Mouse (Mus musculus) limb, embryonic 14.5 days (tissue): ENCODE data around the gene Kif22. TPM values are rescaled to one million over a fixed set of nuclear protein-coding genes. Genes with fewer than 3 reads are reported as not detected.

ENCODE experiments used
- ATAC-seq: fragments of 200-750 bp; cut with Nextera tagmentation; 2 replicates; pipeline ENCODE4 v1.8.0; 2017; ENCODE audit warnings: low read depth, moderate number of reproducible peaks, moderate TSS enrichment; ENCODE audit not compliant: low FRiP score
- DNase-seq: peaks from one replicate; pipeline ENCODE4 v3.0.0-alpha.2; 2015; ENCODE audit warnings: low spot score
- H3K27ac ChIP-seq: fragments of 300-500 bp; sonication (generic); replicated peaks from 2 replicates; pipeline ENCODE4 v1.5.1; 2014; ENCODE audit warnings: low read depth, mild to moderate bottlenecking, low read length, moderate library complexity, mixed read lengths
- H3K27me3 ChIP-seq: fragments of 300-500 bp; sonication (generic); 2 replicates; pipeline ENCODE4 v1.6.1; 2014; ENCODE audit warnings: low read length, mixed read lengths; ENCODE audit not compliant: control insufficient read depth, insufficient read depth
- H3K36me3 ChIP-seq: fragments of 300-500 bp; sonication (generic); 2 replicates; pipeline ENCODE4 v1.6.1; 2014; ENCODE audit warnings: mild to moderate bottlenecking, low read length, moderate library complexity, mixed read lengths; ENCODE audit not compliant: control insufficient read depth, insufficient read depth
- H3K4me1 ChIP-seq: fragments of 300-500 bp; sonication (generic); 2 replicates; pipeline ENCODE4 v1.6.1; 2014; ENCODE audit warnings: antibody characterized with exemption, low read length, mixed read lengths; ENCODE audit not compliant: control insufficient read depth, insufficient read depth
- H3K4me2 ChIP-seq: fragments of 300-500 bp; sonication (generic); replicated peaks from 2 replicates; pipeline ENCODE4 v1.6.1; 2014; ENCODE audit warnings: low read depth, mild to moderate bottlenecking, low read length, moderate library complexity; ENCODE audit not compliant: severe bottlenecking
- H3K4me3 ChIP-seq: fragments of 300-500 bp; sonication (generic); replicated peaks from 2 replicates; pipeline ENCODE4 v1.5.1; 2014; ENCODE audit warnings: low read length
- H3K9ac ChIP-seq: fragments of 300-500 bp; sonication (generic); 2 replicates; pipeline ENCODE4 v1.6.1; 2014; ENCODE audit warnings: mild to moderate bottlenecking, low read depth, low read length, moderate library complexity; ENCODE audit not compliant: severe bottlenecking
- H3K9me3 ChIP-seq: fragments of 300-500 bp; sonication (generic); 2 replicates; pipeline ENCODE4 v1.6.1; 2016; ENCODE audit warnings: low read length; ENCODE audit not compliant: control insufficient read depth
- POLR2A ChIP-seq: fragments of 200-500 bp; IDR thresholded peaks from 2 replicates; pipeline ENCODE4 v1.8.0; 2012; ENCODE audit warnings: inconsistent platforms, mild to moderate bottlenecking, moderate library complexity, borderline replicate concordance; ENCODE audit not compliant: insufficient read depth, insufficient read length; ENCODE audit errors: extremely low read depth
- WGBS: fragments of 180-500 bp; shearing (Covaris S2); extraction: QIAGEN DNeasy Blood & Tissue Kit; methylation state at CpG from one replicate; pipeline ENCODE4 v1.1.7; 2014; 5-methylcytosine and 5-hydroxymethylcytosine counted together
- polyA plus RNA-seq, 2 experiments: library from polyadenylated mRNA; depleted of rRNA in 1 of 2; stranded (reverse) in 1 of 2; unstranded in 1 of 2; fragments of >200 nt; fragmentation: Nextera tagmentation in 1 of 2; extraction: Ambion mirVana in 1 of 2; gene quantifications; 2 replicates each; pipeline versions ENCODE4 v1.2.1 to v1.2.3; 2012 to 2014

The Kif22 gene
- polyA plus RNA-seq, 2 experiments, result 68.4 to 87.2 TPM

- TF ChIP-seq POLR2A, result no peak
- Histone ChIP-seq H3K4me1 (no peaks in the 10 kb centered on the region; the same call in 1 of the 2 replicates), H3K27me3 (no peaks in the 10 kb centered on the region), H3K9ac (no peak overlapping the region), H3K4me2 (no peak overlapping the region), H3K36me3 (peaks cover 1% of the 10 kb centered on the region; the same call in 1 of the 2 replicates), H3K9me3 (no peaks in the 10 kb centered on the region), H3K27ac (no peak overlapping the region), H3K4me3 (no peak overlapping the region)
- 90% methylated on average over 6 of the region's 6 CpGs for WGBS
- no peak for ATAC-seq
- DNase-seq, result no peak
These were observed 34.8 kb downstream of the Kif22 start for GRCm38 (mm10) chr7:127007313-127008024.

DNA sequence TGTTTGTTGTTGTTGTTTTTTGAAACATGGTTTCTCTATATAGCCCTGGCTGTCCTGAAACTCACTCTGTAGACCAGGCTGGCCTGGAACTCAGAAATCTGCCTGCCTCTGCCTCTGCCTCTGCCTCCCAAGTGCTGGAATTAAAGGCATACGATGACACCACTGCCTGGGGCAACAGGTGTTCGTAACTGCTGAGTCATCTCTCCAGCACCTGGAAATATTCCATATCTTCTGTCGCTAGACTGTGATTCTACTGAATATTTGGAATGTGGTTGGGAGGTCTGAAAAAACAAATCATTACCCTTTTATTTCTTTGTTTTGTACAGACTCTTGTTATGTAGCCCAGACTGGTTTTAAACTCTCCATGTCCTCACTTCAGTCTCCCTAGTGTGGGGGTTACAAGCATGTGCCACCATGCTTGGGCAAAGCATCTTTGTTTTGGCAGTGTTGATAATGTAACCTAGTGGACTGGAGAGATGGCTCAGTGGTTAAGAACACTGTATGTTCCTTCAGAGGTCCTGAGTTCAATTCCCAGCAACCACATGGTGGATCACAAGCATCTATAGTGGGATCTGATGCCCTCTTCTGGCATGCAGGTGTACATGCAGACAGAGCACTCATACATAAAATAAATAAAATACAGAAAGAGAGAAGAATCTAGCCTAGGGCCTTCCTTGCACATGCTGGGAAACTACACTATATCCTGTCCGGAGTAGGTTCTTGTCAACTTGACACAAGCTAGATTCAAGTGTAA is 38.0 kb downstream of the Kif22 start:
- WGBS, result 80% methylated on average over 4 of the region's 4 CpGs
- no peak overlapping the region for H3K4me3 ChIP-seq

GRCm38 (mm10) chr7:127003620-127004019 is 38.7 kb downstream of the Kif22 start:
- Histone ChIP-seq H3K4me1 (no peaks in the 10 kb centered on the region; the same call in 1 of the 2 replicates), H3K4me2 (no peak overlapping the region), H3K27me3 (no peaks in the 10 kb centered on the region), H3K36me3 (no peaks in the 10 kb centered on the region), H3K9ac (no peak overlapping the region), H3K27ac (no peak overlapping the region), H3K4me3 (no peak overlapping the region), H3K9me3 (no peaks in the 10 kb centered on the region)
- DNase-seq, result no peak
- no peak for ATAC-seq
- TF ChIP-seq POLR2A, result no peak
- WGBS, result 91% methylated on average over 5 of the region's 5 CpGs

More for the DNA sequence above, 38.0 kb downstream of the Kif22 start:
- no peak overlapping the region for H3K4me2 ChIP-seq
- no peaks in the 10 kb centered on the region for H3K27me3 ChIP-seq
- DNase-seq, result no peak
- H3K9ac ChIP-seq, result no peak overlapping the region
- no peak for ATAC-seq
- H3K4me1 ChIP-seq, result no peaks in the 10 kb centered on the region; the same call in 1 of the 2 replicates
- no peak for TF ChIP-seq POLR2A
- no peaks in the 10 kb centered on the region for H3K36me3 ChIP-seq
- no peaks in the 10 kb centered on the region for H3K9me3 ChIP-seq
- no peak overlapping the region for H3K27ac ChIP-seq

- DNase-seq, result no peak
- H3K27ac ChIP-seq, result no peak overlapping the region
- H3K9me3 ChIP-seq, result no peaks in the 10 kb centered on the region
- TF ChIP-seq POLR2A, result no peak
- no peak for ATAC-seq
- no peaks in the 10 kb centered on the region for H3K4me1 ChIP-seq
- H3K4me2 ChIP-seq, result no peak overlapping the region
- no peak overlapping the region for H3K9ac ChIP-seq
- H3K27me3 ChIP-seq, result no peaks in the 10 kb centered on the region
- H3K4me3 ChIP-seq, result no peak overlapping the region
- H3K36me3 ChIP-seq, result no peaks in the 10 kb centered on the region
- WGBS, result 74% methylated on average over 10 of the region's 10 CpGs
These were observed 42.7 kb downstream of the Kif22 start for GRCm38 (mm10) chr7:126999568-126999967.

DNA sequence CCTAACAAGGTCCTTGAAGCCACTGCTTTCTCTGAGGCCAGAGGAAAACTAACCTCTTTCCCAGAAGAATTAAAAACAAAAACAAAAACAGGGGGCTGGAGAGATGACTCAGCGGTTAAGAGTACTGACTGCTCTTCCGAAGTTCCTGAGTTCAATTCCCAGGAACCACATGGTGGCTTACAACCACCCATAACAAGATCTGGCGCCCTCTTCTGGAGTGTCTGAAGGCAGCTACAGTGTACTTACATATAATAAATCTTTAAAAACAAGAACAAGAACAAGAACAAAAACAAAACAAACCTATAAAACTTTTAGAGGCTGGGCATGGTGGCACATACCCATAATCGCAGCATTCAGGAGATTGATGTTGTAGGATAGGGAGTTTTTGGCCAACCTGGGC is 45.8 kb downstream of the Kif22 start:
- no peak overlapping the region for H3K4me3 ChIP-seq
- no peak overlapping the region for H3K27ac ChIP-seq
- no peak overlapping the region for H3K4me2 ChIP-seq
- no peaks in the 10 kb centered on the region for H3K27me3 ChIP-seq
- H3K9me3 ChIP-seq, result no peaks in the 10 kb centered on the region
- no peaks in the 10 kb centered on the region for H3K4me1 ChIP-seq
- no peak overlapping the region for H3K9ac ChIP-seq
- no peak for TF ChIP-seq POLR2A
- no peak for ATAC-seq
- H3K36me3 ChIP-seq, result no peaks in the 10 kb centered on the region
- no peak for DNase-seq
- 84% methylated on average over 4 of the region's 4 CpGs for WGBS
